Mouse (Mus musculus) limb, embryonic 15.5 days (tissue): Measurements from ENCODE around the gene Mtrf1. TPM values are rescaled to one million over a fixed set of nuclear protein-coding genes. Genes with fewer than 3 reads are reported as not detected.
A peak's percentile ranks its signal among the peaks of the same experiment; 100 is the strongest.
"Not testable (repeated sequence)": the region's sequence is repeated elsewhere in the genome, so short reads cannot be mapped to it uniquely, and the experiment has no call there.

Experiments
- ATAC-seq: fragments of 200-750 bp; cut with Nextera tagmentation; 2 replicates; pipeline ENCODE4 v1.8.0; 2017; ENCODE audit warnings: low read depth, moderate TSS enrichment; ENCODE audit not compliant: insufficient number of reproducible peaks, low FRiP score, low TSS enrichment
- H3K27ac ChIP-seq: fragments of 300-500 bp; sonication (generic); 2 replicates; pipeline ENCODE4 v1.5.1; 2015; ENCODE audit warnings: moderate library complexity, mild to moderate bottlenecking, inconsistent platforms
- H3K27me3 ChIP-seq: fragments of 300-500 bp; sonication (generic); 2 replicates; pipeline ENCODE4 v1.6.1; 2015; ENCODE audit warnings: inconsistent platforms
- H3K36me3 ChIP-seq: fragments of 300-500 bp; sonication (generic); 2 replicates; pipeline ENCODE4 v1.6.1; 2015; ENCODE audit warnings: inconsistent platforms
- H3K4me1 ChIP-seq: fragments of 300-500 bp; sonication (generic); 2 replicates; pipeline ENCODE4 v1.6.1; 2015; ENCODE audit warnings: inconsistent platforms
- H3K4me2 ChIP-seq: fragments of 300-500 bp; sonication (generic); 2 replicates; pipeline ENCODE4 v1.6.1; 2015; ENCODE audit warnings: mild to moderate bottlenecking, inconsistent platforms
- H3K4me3 ChIP-seq: fragments of 300-500 bp; sonication (generic); 2 replicates; pipeline ENCODE4 v1.5.1; 2015; ENCODE audit warnings: mild to moderate bottlenecking, inconsistent platforms
- H3K9ac ChIP-seq: fragments of 300-500 bp; sonication (generic); 2 replicates; pipeline ENCODE4 v1.6.1; 2015; ENCODE audit warnings: inconsistent platforms
- H3K9me3 ChIP-seq: fragments of 300-500 bp; sonication (generic); 2 replicates; pipeline ENCODE4 v1.6.1; 2016; ENCODE audit warnings: inconsistent platforms
- WGBS: fragments of 180-500 bp; shearing (Covaris S2); methylation state at CpG from one replicate; pipeline ENCODE4 v1.1.7; 2015; 5-methylcytosine and 5-hydroxymethylcytosine counted together
- polyA plus RNA-seq: library from polyadenylated mRNA; unstranded; fragments of >200 nt; fragmentation: Nextera tagmentation; extraction: Ambion mirVana; gene quantifications from 2 replicates; pipeline ENCODE4 v1.2.1, GENCODE M21; 2015

Gene Mtrf1
- polyA plus RNA-seq, 1 experiment from 2014 or later, result 9.8 TPM

GRCm38 (mm10) chr14:79410662-79411061 is 13.1 kb downstream of the Mtrf1 start:
- no peak for ATAC-seq
- Histone ChIP-seq H3K4me3 (no peak overlapping the region), H3K9ac (no peak overlapping the region), H3K27me3 (no peaks in the 10 kb centered on the region), H3K27ac (no peak overlapping the region), H3K4me1 (no peaks in the 10 kb centered on the region), H3K4me2 (no peak overlapping the region), H3K36me3 (peaks cover 34% of the 10 kb centered on the region), H3K9me3 (no peaks in the 10 kb centered on the region)
- WGBS, result 83% methylated on average over 2 of the region's 2 CpGs

- H3K27ac ChIP-seq, result no peak overlapping the region
- no peak for ATAC-seq
- no peak overlapping the region for H3K4me2 ChIP-seq
- no peaks in the 10 kb centered on the region for H3K9me3 ChIP-seq
- WGBS, result 86% methylated on average over 6 of the region's 6 CpGs
- H3K27me3 ChIP-seq, result no peaks in the 10 kb centered on the region
- H3K4me1 ChIP-seq, result no peaks in the 10 kb centered on the region
- H3K9ac ChIP-seq, result no peak overlapping the region
- H3K4me3 ChIP-seq, result no peak overlapping the region
- H3K36me3 ChIP-seq, result peaks cover 38% of the 10 kb centered on the region
Observed at GRCm38 (mm10) chr14:79413121-79413520, 15.5 kb downstream of the Mtrf1 start.

GRCm38 (mm10) chr14:79420083-79420685 is 22.6 kb downstream of the Mtrf1 start:
- Histone ChIP-seq H3K27ac (no peak overlapping the region), H3K4me3 (no peak overlapping the region), H3K4me1 (no peaks in the 10 kb centered on the region), H3K9me3 (no peaks in the 10 kb centered on the region), H3K4me2 (no peak overlapping the region), H3K9ac (no peak overlapping the region), H3K27me3 (no peaks in the 10 kb centered on the region), H3K36me3 (peaks cover 16% of the 10 kb centered on the region; the same call in 1 of the 2 replicates)
- no peak for ATAC-seq
- 69% methylated on average over 20 of the region's 20 CpGs for WGBS

- peak; percentile 97 for ATAC-seq
Observed at GRCm38 (mm10) chr14:79425979-79426729, 28.6 kb downstream of the Mtrf1 start, which contains the start of gene Kbtbd7. Kbtbd7 (plus strand) TSS chr14:79426511.

GRCm38 (mm10) chr14:79426730-79427365 is 29.3 kb downstream of the Mtrf1 start:
- not testable (repeated sequence) for H3K9me3 ChIP-seq, H3K4me1 ChIP-seq, H3K27me3 ChIP-seq, ATAC-seq
- WGBS, result 71% methylated on average over 10 of the region's 59 CpGs
- Histone ChIP-seq H3K4me2 (peak overlapping the region; percentile 43), H3K27ac (peak overlapping the region; percentile 87), H3K36me3 (peaks cover 12% of the 10 kb centered on the region), H3K4me3 (peak overlapping the region; percentile 53), H3K9ac (peak overlapping the region; percentile 40; the same call in 1 of the 2 replicates)

More at GRCm38 (mm10) chr14:79425979-79426729, 28.6 kb downstream of the Mtrf1 start, which contains the start of gene Kbtbd7:
- WGBS, result under 1% methylated on average over 40 of the region's 44 CpGs
- Histone ChIP-seq H3K9me3 (0 out of 2 replicates have a peak, but pooled peaks cover 6% of the 10 kb centered on the region), H3K4me3 (peak within 1 kb of the TSS; percentile 53), H3K4me1 (no peaks in the 10 kb centered on the region), H3K9ac (peak within 1 kb of the TSS; percentile 40; the same call in 1 of the 2 replicates), H3K27ac (peak within 1 kb of the TSS; percentile 87), H3K4me2 (peak within 1 kb of the TSS; percentile 43), H3K27me3 (no peaks in the 10 kb centered on the region), H3K36me3 (peaks cover 9% of the 10 kb centered on the region)

GRCm38 (mm10) chr14:79434068-79434467 is 36.5 kb downstream of the Mtrf1 start:
- H3K27ac ChIP-seq, result no peak overlapping the region
- H3K4me3 ChIP-seq, result no peak overlapping the region
- no peaks in the 10 kb centered on the region for H3K9me3 ChIP-seq
- H3K4me1 ChIP-seq, result no peaks in the 10 kb centered on the region
- 69% methylated on average over 1 of the region's 1 CpGs for WGBS
- no peak overlapping the region for H3K4me2 ChIP-seq
- H3K9ac ChIP-seq, result no peak overlapping the region
- 0 out of 2 replicates have a peak, but pooled peaks cover 3% of the 10 kb centered on the region for H3K36me3 ChIP-seq
- H3K27me3 ChIP-seq, result no peaks in the 10 kb centered on the region
- no peak for ATAC-seq

GRCm38 (mm10) chr14:79440655-79441054 is 43.1 kb downstream of the Mtrf1 start:
- H3K9me3 ChIP-seq, result no peaks in the 10 kb centered on the region
- no peak for ATAC-seq
- WGBS, result 81% methylated on average over 2 of the region's 2 CpGs

GRCm38 (mm10) chr14:79441441-79441840 is 43.9 kb downstream of the Mtrf1 start:
- Histone ChIP-seq H3K4me3 (no peak overlapping the region), H3K9me3 (no peaks in the 10 kb centered on the region), H3K4me1 (no peaks in the 10 kb centered on the region), H3K27me3 (no peaks in the 10 kb centered on the region), H3K9ac (no peak overlapping the region), H3K36me3 (no peaks in the 10 kb centered on the region), H3K4me2 (no peak overlapping the region), H3K27ac (no peak overlapping the region)
- ATAC-seq, result no peak
- WGBS, result 78% methylated on average over 5 of the region's 5 CpGs

More at GRCm38 (mm10) chr14:79440655-79441054, 43.1 kb downstream of the Mtrf1 start:
- Histone ChIP-seq H3K27me3 (no peaks in the 10 kb centered on the region), H3K4me2 (no peak overlapping the region), H3K27ac (no peak overlapping the region), H3K4me1 (no peaks in the 10 kb centered on the region), H3K4me3 (no peak overlapping the region), H3K36me3 (no peaks in the 10 kb centered on the region), H3K9ac (no peak overlapping the region)

GRCm38 (mm10) chr14:79444601-79445000 is 47.0 kb downstream of the Mtrf1 start:
- Histone ChIP-seq H3K9ac (no peak overlapping the region), H3K36me3 (no peaks in the 10 kb centered on the region), H3K27me3 (no peaks in the 10 kb centered on the region), H3K4me2 (no peak overlapping the region), H3K27ac (no peak overlapping the region), H3K9me3 (no peaks in the 10 kb centered on the region), H3K4me1 (no peaks in the 10 kb centered on the region), H3K4me3 (no peak overlapping the region)
- ATAC-seq, result no peak
- 89% methylated on average over 9 of the region's 9 CpGs for WGBS

GRCm38 (mm10) chr14:79445055-79445620 is 47.6 kb downstream of the Mtrf1 start:
- Histone ChIP-seq H3K4me3 (no peak overlapping the region), H3K27ac (no peak overlapping the region), H3K27me3 (no peaks in the 10 kb centered on the region), H3K36me3 (no peaks in the 10 kb centered on the region), H3K4me2 (no peak overlapping the region), H3K4me1 (no peaks in the 10 kb centered on the region), H3K9me3 (no peaks in the 10 kb centered on the region), H3K9ac (no peak overlapping the region)
- no peak for ATAC-seq
- WGBS, result 75% methylated on average over 16 of the region's 16 CpGs

- peak within 1 kb of the TSS; percentile 67 for H3K27ac ChIP-seq
- not testable (repeated sequence) for H3K4me1 ChIP-seq, H3K9me3 ChIP-seq, H3K27me3 ChIP-seq, H3K36me3 ChIP-seq
- 0 out of 2 replicates have a peak within 1 kb of the TSS, but pooled peaks have one; percentile 33 for H3K9ac ChIP-seq
- peak; percentile 86 for ATAC-seq
- peak within 1 kb of the TSS; percentile 62 for H3K4me3 ChIP-seq
- peak within 1 kb of the TSS; percentile 85 for H3K4me2 ChIP-seq
- 18% methylated on average over 39 of the region's 89 CpGs for WGBS
Observed at GRCm38 (mm10) chr14:79451681-79452590, 54.4 kb downstream of the Mtrf1 start, which contains the start of gene Kbtbd6. Kbtbd6 (plus strand) TSS chr14:79451835.
